Mouse (Mus musculus): Measurements from ENCODE around the gene Slc6a9.

DNA sequence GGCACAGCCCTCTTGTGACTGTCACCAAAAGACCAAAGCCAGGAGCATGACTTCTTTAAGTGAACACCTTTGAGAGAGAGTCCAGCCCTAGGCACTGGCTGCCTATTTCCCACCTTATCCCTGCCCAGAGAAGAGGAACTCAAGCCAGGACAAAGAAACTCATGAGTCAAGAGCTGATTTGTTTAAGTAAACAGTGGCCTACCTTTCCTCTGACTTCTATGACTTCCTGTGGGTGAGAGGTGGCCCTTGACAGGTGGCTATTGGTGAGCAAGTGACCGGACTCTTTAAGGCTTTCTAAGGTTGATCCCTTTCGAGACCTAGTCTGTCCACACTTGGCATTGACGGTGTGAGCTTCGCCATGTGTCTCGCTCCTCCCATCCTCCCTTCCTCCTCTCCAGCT lies 6.5 kb downstream of the Slc6a9 start:
- TF ChIP-seq CTCF (IDR thresholded peaks at IDR 0.05; ENCODE audit: borderline replicate concordance, extremely low read depth, insufficient read depth, insufficient read length) (no peak), POLR2A (IDR thresholded peaks at IDR 0.05; ENCODE audit: borderline replicate concordance, extremely low read depth, insufficient read depth, insufficient read length, poor library complexity, severe bottlenecking) (no peak)

Measured in brain, embryonic 14.5 days (tissue).